Mouse (Mus musculus) thymus, adult 2 months (tissue): ENCODE data around the gene Pafah2.

ENCODE experiments used
- CTCF ChIP-seq: fragments of 200-500 bp; IDR thresholded peaks from 2 replicates; pipeline ENCODE4 v1.5.1; 2012; ENCODE audit warnings: mild to moderate bottlenecking, control low read depth, low read length, moderate library complexity, borderline replicate concordance; ENCODE audit not compliant: control insufficient read depth, poor library complexity, insufficient read depth; ENCODE audit errors: extremely low read depth
- POLR2A ChIP-seq: fragments of 200-500 bp; IDR thresholded peaks from 2 replicates; pipeline ENCODE4 v1.6.1; 2012; ENCODE audit warnings: mild to moderate bottlenecking, low read length, control low read depth, moderate library complexity; ENCODE audit not compliant: control insufficient read depth, poor library complexity, insufficient read depth; ENCODE audit errors: extremely low read depth

DNA sequence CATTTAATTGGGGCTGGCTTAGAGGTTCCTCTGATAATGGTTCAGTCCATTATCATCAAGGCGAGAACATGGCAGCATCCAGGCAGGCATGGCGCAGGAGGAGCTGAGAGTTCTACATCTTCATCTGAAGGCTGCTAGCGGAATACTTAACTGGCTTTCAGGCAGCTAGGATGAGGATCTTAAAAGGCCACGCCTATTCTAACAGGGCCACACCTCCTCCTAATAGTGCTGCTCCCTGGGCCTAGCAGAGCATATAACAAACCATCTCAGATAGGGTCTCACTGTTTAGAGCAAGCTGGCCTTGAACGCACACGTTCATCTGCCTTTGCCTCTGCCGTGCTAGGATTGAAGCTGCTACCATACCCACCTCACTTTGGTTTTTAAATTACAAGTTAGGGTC, 46.3 kb upstream of the Pafah2 start:
- TF ChIP-seq CTCF (no peak), POLR2A (no peak)
